Mouse (Mus musculus): ENCODE results near the gene Cic. TPM values are rescaled to one million over a fixed set of nuclear protein-coding genes. Genes with fewer than 3 reads are reported as not detected.

Cic gene
- polyA plus RNA-seq, 2 experiments: 48.9 to 155 TPM

- H3K9me3 ChIP-seq (ENCODE audit: control insufficient read depth, low read length): no peaks in the 10 kb centered on the region
- peaks cover 36% of the 10 kb centered on the region for H3K36me3 ChIP-seq (ENCODE audit: control insufficient read depth, insufficient read depth, low read length)
- peak; percentile 37; the same call in 1 of the 2 replicates for TF ChIP-seq POLR2A (IDR thresholded peaks at IDR 0.05; ENCODE audit: borderline replicate concordance, extremely low read depth, insufficient read depth, insufficient read length)
These were observed 30.2 kb downstream of the Cic start, which contains the start of gene Pafah1b3 for GRCm38 (mm10) chr7:25297454-25298325. Gene Pafah1b3 (minus strand): TSS chr7:25297986.

GRCm38 (mm10) chr7:25301063-25301462 is 33.6 kb downstream of the Cic start, which contains the start of gene Prr19:
Gene Prr19 (plus strand): TSS chr7:25301411.
- ATAC-seq (ENCODE audit: low FRiP score, low read depth): no peak
- no peak for TF ChIP-seq POLR2A (IDR thresholded peaks at IDR 0.05; ENCODE audit: borderline replicate concordance, extremely low read depth, insufficient read depth, insufficient read length)
- WGBS: 49% methylated on average over 18 of the region's 19 CpGs

More at GRCm38 (mm10) chr7:25297454-25298325, 30.2 kb downstream of the Cic start, which contains the start of gene Pafah1b3:
- ATAC-seq (ENCODE audit: low FRiP score, low read depth) (peak; percentile 92), DNase-seq (ENCODE audit: low spot score) (peak; percentile 97)
- Histone ChIP-seq H3K4me2 (replicated peaks; ENCODE audit: low read depth, low read length, severe bottlenecking) (peak within 1 kb of the TSS; percentile 57), H3K4me1 (ENCODE audit: control insufficient read depth, insufficient read depth, low read length) (peaks cover 10% of the 10 kb centered on the region), H3K9ac (ENCODE audit: low read depth, low read length, severe bottlenecking) (peak within 1 kb of the TSS; percentile 80), H3K4me3 (replicated peaks; ENCODE audit: low read length) (peak within 1 kb of the TSS; percentile 54), H3K27ac (replicated peaks; ENCODE audit: low read depth, low read length) (peak within 1 kb of the TSS; percentile 91), H3K27me3 (ENCODE audit: control insufficient read depth, insufficient read depth, low read length) (no peaks in the 10 kb centered on the region)
- WGBS: under 1% methylated on average over 48 of the region's 52 CpGs

DNA sequence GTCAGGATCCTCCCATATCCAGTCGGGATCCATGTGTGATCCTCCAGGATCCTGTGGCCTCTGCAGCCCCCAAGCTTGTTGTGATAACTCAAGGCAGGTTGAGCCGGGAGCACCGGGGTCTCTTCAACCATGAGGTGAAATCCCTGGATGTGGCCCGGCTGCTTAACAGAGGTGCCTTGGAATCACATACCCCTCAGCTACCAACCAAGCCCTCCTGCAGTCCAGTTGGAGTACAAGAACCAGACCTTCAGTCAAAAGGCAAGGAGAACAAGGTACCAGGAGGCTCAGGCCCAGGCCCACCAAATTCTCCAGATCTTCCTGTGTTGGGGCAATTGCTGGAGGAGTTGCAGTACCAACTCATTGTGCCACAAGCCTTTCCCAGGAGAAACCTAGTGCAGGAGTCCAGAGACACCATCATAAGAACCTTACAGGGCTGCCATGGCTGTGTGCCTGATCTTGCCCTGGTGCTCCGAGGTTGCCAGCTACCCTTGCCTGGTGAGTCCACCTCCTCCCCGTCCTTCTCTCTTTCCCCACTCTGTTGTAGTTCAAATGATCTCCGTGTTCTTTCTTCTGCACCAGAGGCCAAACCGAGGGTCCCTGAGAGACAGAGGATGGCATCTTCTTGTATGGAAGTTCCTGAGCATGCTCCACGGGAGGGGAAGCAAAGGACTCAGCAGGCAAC is 35.6 kb downstream of the Cic start:
- WGBS: 55% methylated on average over 9 of the region's 9 CpGs
- Histone ChIP-seq H3K9ac (ENCODE audit: low read depth, low read length, severe bottlenecking) (no peak overlapping the region), H3K4me1 (ENCODE audit: control insufficient read depth, insufficient read depth, low read length) (0 out of 2 replicates have a peak, but pooled peaks cover 7% of the 10 kb centered on the region), H3K4me2 (replicated peaks; ENCODE audit: low read depth, low read length, severe bottlenecking) (no peak overlapping the region), H3K36me3 (ENCODE audit: control insufficient read depth, insufficient read depth, low read length) (no peaks in the 10 kb centered on the region), H3K9me3 (ENCODE audit: control insufficient read depth, low read length) (no peaks in the 10 kb centered on the region), H3K4me3 (replicated peaks; ENCODE audit: low read length) (no peak overlapping the region), H3K27ac (replicated peaks; ENCODE audit: low read depth, low read length) (no peak overlapping the region), H3K27me3 (ENCODE audit: control insufficient read depth, insufficient read depth, low read length) (no peaks in the 10 kb centered on the region; the same call in 1 of the 2 replicates)
- no peak for TF ChIP-seq POLR2A (IDR thresholded peaks at IDR 0.05; ENCODE audit: borderline replicate concordance, extremely low read depth, insufficient read depth, insufficient read length)
- DNase-seq (ENCODE audit: low spot score) (no peak), ATAC-seq (ENCODE audit: low FRiP score, low read depth) (no peak)

More at GRCm38 (mm10) chr7:25301063-25301462, 33.6 kb downstream of the Cic start, which contains the start of gene Prr19:
- Histone ChIP-seq H3K4me2 (replicated peaks; ENCODE audit: low read depth, low read length, severe bottlenecking) (no peak within 1 kb of the TSS), H3K4me1 (ENCODE audit: control insufficient read depth, insufficient read depth, low read length) (peaks cover 14% of the 10 kb centered on the region), H3K27ac (replicated peaks; ENCODE audit: low read depth, low read length) (no peak within 1 kb of the TSS), H3K27me3 (ENCODE audit: control insufficient read depth, insufficient read depth, low read length) (no peaks in the 10 kb centered on the region; the same call in 1 of the 2 replicates), H3K4me3 (replicated peaks; ENCODE audit: low read length) (no peak within 1 kb of the TSS), H3K36me3 (ENCODE audit: control insufficient read depth, insufficient read depth, low read length) (peaks cover 2% of the 10 kb centered on the region; the same call in 1 of the 2 replicates), H3K9ac (ENCODE audit: low read depth, low read length, severe bottlenecking) (no peak within 1 kb of the TSS), H3K9me3 (ENCODE audit: control insufficient read depth, low read length) (no peaks in the 10 kb centered on the region)
- no peak for DNase-seq (ENCODE audit: low spot score)

- Histone ChIP-seq H3K4me1 (ENCODE audit: control insufficient read depth, insufficient read depth, low read length) (0 out of 2 replicates have a peak, but pooled peaks cover 4% of the 10 kb centered on the region), H3K36me3 (ENCODE audit: control insufficient read depth, insufficient read depth, low read length) (no peaks in the 10 kb centered on the region), H3K27ac (replicated peaks; ENCODE audit: low read depth, low read length) (no peak overlapping the region), H3K9me3 (ENCODE audit: control insufficient read depth, low read length) (no peaks in the 10 kb centered on the region), H3K4me2 (replicated peaks; ENCODE audit: low read depth, low read length, severe bottlenecking) (no peak overlapping the region), H3K27me3 (ENCODE audit: control insufficient read depth, insufficient read depth, low read length) (no peaks in the 10 kb centered on the region; the same call in 1 of the 2 replicates), H3K4me3 (replicated peaks; ENCODE audit: low read length) (no peak overlapping the region), H3K9ac (ENCODE audit: low read depth, low read length, severe bottlenecking) (no peak overlapping the region)
- no peak for DNase-seq (ENCODE audit: low spot score)
- ATAC-seq (ENCODE audit: low FRiP score, low read depth): no peak
- TF ChIP-seq POLR2A (IDR thresholded peaks at IDR 0.05; ENCODE audit: borderline replicate concordance, extremely low read depth, insufficient read depth, insufficient read length): no peak
- WGBS: 74% methylated on average over 3 of the region's 3 CpGs
These were observed 36.1 kb downstream of the Cic start for GRCm38 (mm10) chr7:25303685-25304006.

GRCm38 (mm10) chr7:25305481-25305880 is 38.0 kb downstream of the Cic start:
- TF ChIP-seq POLR2A (IDR thresholded peaks at IDR 0.05; ENCODE audit: borderline replicate concordance, extremely low read depth, insufficient read depth, insufficient read length): no peak
- Histone ChIP-seq H3K4me1 (ENCODE audit: control insufficient read depth, insufficient read depth, low read length) (0 out of 2 replicates have a peak, but pooled peaks cover 4% of the 10 kb centered on the region), H3K4me3 (replicated peaks; ENCODE audit: low read length) (no peak overlapping the region; the same call in 1 of the 2 replicates), H3K4me2 (replicated peaks; ENCODE audit: low read depth, low read length, severe bottlenecking) (peak overlapping the region; percentile 86), H3K9me3 (ENCODE audit: control insufficient read depth, low read length) (no peaks in the 10 kb centered on the region), H3K9ac (ENCODE audit: low read depth, low read length, severe bottlenecking) (no peak overlapping the region), H3K27ac (replicated peaks; ENCODE audit: low read depth, low read length) (no peak overlapping the region), H3K27me3 (ENCODE audit: control insufficient read depth, insufficient read depth, low read length) (no peaks in the 10 kb centered on the region; the same call in 1 of the 2 replicates), H3K36me3 (ENCODE audit: control insufficient read depth, insufficient read depth, low read length) (no peaks in the 10 kb centered on the region)
- 0% methylated on average over 2 of the region's 2 CpGs for WGBS
- no peak for ATAC-seq (ENCODE audit: low FRiP score, low read depth)
- DNase-seq (ENCODE audit: low spot score): no peak

All from limb, embryonic 14.5 days (tissue).